Mouse (Mus musculus): ENCODE measurements around the gene Cox6a2. TPM values are rescaled to one million over a fixed set of nuclear protein-coding genes. Genes with fewer than 3 reads are reported as not detected.

Gene Cox6a2
- 0.55 TPM in 1 of 2 replicates, not detected in the other for polyA plus RNA-seq (2015; fragmentation: Nextera tagmentation; extraction: Ambion mirVana)

GRCm38 (mm10) chr7:128206152-128206551, at the start of gene Cox6a2:
Cox6a2 (minus strand) TSS chr7:128206387.
- no peaks in the 10 kb centered on the region for H3K36me3 ChIP-seq (ENCODE audit: poor library complexity, severe bottlenecking)
- WGBS = 81% methylated on average over 6 of the region's 6 CpGs
- no peak within 1 kb of the TSS for H3K4me2 ChIP-seq
- H3K4me1 ChIP-seq = no peaks in the 10 kb centered on the region
- H3K4me3 ChIP-seq = no peak within 1 kb of the TSS
- H3K9me3 ChIP-seq (replicated peaks) = no peaks in the 10 kb centered on the region
- no peak within 1 kb of the TSS; the same call in 1 of the 2 replicates for H3K9ac ChIP-seq
- no peaks in the 10 kb centered on the region for H3K27me3 ChIP-seq
- H3K27ac ChIP-seq = no peak within 1 kb of the TSS
- ATAC-seq = no peak

DNA sequence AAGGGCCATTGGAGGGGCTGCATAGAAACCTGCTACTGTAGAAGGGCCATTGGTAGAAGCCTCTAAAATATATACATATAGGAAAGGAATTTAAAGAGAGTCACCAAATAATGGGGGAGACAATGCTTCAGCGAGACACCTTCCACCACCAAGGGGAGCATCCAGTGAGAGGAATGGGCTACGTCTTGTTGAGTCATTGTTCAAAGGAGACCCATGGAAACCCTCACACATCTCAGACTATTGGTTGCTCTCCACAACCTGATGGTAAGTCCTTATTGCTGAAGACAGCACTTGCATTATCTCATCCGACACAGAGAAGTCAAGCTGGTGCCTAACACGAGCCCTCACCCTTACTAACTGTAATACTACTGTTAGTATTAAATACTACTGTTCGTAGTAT, 49.6 kb upstream of the Cox6a2 start:
- peaks cover 11% of the 10 kb centered on the region for H3K27me3 ChIP-seq
- no peak for ATAC-seq

DNA sequence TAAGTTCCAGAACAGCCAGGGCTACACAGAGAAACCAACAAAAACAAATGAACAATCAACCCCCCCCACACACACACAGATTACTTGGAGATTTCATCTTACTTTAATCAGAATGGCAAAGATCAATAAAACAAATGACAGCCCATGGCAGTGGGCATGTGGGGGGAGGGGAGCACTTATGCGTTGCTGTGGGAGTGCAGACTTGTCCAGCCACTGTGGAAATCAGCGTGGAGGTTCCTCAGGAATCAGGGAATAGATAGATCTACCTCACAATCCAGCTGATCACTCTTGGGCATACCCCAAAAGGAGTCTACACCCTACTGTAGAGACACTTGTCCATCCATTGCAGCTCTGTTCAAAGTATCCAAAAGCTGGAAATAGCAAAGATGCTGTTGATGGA, 48.8 kb upstream of the Cox6a2 start:
- Histone ChIP-seq H3K4me3 (no peak overlapping the region), H3K9ac (no peak overlapping the region), H3K4me1 (peaks cover 11% of the 10 kb centered on the region), H3K9me3 (replicated peaks) (no peaks in the 10 kb centered on the region), H3K27me3 (peaks cover 15% of the 10 kb centered on the region), H3K27ac (no peak overlapping the region), H3K4me2 (no peak overlapping the region), H3K36me3 (ENCODE audit: poor library complexity, severe bottlenecking) (no peaks in the 10 kb centered on the region)
- ATAC-seq = no peak
- 63% methylated on average over 2 of the region's 2 CpGs for WGBS

More for the DNA sequence above, 49.6 kb upstream of the Cox6a2 start:
- WGBS = 87% methylated on average over 5 of the region's 5 CpGs
- peaks cover 11% of the 10 kb centered on the region for H3K4me1 ChIP-seq
- no peaks in the 10 kb centered on the region for H3K36me3 ChIP-seq (ENCODE audit: poor library complexity, severe bottlenecking)
- no peak overlapping the region for H3K9ac ChIP-seq
- H3K27ac ChIP-seq = no peak overlapping the region
- no peaks in the 10 kb centered on the region for H3K9me3 ChIP-seq (replicated peaks)
- H3K4me2 ChIP-seq = no peak overlapping the region
- H3K4me3 ChIP-seq = no peak overlapping the region

DNA sequence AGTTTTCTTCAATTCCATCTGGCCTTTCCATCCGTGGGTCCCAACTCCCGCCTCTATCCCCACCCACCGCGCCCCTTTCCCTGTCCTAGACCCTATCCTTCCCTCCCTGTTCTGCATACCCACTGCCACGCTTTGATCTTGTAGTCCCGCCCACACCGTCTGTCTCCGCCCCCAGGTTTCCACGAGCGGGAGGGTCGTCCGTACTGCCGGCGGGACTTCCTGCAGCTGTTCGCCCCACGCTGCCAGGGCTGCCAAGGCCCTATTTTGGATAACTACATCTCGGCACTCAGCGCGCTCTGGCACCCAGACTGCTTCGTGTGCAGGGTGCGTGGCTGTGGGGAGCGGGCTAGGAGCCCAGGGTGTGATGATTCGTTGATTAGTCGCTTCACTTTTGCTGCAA, 46.4 kb upstream of the Cox6a2 start:
- Histone ChIP-seq H3K9ac (peak overlapping the region; percentile 48), H3K4me1 (peaks cover 11% of the 10 kb centered on the region), H3K9me3 (replicated peaks) (no peaks in the 10 kb centered on the region), H3K36me3 (ENCODE audit: poor library complexity, severe bottlenecking) (no peaks in the 10 kb centered on the region), H3K4me2 (peak overlapping the region; percentile 69), H3K27ac (no peak overlapping the region), H3K27me3 (peaks cover 17% of the 10 kb centered on the region), H3K4me3 (peak overlapping the region; percentile 37)
- peak; percentile 83 for ATAC-seq
- WGBS = 6% methylated on average over 24 of the region's 24 CpGs

- peaks cover 17% of the 10 kb centered on the region for H3K27me3 ChIP-seq
- H3K27ac ChIP-seq = no peak overlapping the region
- no peak for ATAC-seq
- WGBS = 53% methylated on average over 12 of the region's 12 CpGs
- H3K4me3 ChIP-seq = peak overlapping the region; percentile 37
- H3K9me3 ChIP-seq (replicated peaks) = no peaks in the 10 kb centered on the region
- H3K4me2 ChIP-seq = peak overlapping the region; percentile 69
- 0 out of 2 replicates have a peak overlapping the region, but pooled peaks have one; percentile 48 for H3K9ac ChIP-seq
- peaks cover 15% of the 10 kb centered on the region for H3K4me1 ChIP-seq
- no peaks in the 10 kb centered on the region for H3K36me3 ChIP-seq (ENCODE audit: poor library complexity, severe bottlenecking)
Observed at GRCm38 (mm10) chr7:128251946-128252345, 45.8 kb upstream of the Cox6a2 start.

DNA sequence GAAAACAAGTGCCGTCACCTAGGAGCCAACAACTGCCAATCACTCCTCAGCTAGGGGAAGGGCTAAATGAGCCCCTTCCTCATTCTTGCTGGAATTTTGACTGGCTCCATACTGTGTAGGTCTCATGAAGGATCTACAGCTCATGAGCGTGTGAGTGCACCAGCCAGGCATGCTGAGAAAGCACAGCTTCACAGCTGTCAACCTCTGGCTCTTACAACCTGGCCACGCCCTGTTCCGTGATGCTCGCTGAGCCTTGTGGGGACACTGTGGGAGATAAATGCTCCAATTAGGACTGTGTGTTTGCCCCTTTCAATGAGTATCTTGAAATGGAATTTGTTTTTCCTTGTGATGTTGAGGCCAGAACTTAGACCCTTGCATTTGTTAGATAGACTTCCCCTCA, 43.8 kb upstream of the Cox6a2 start:
- Histone ChIP-seq H3K4me1 (peaks cover 22% of the 10 kb centered on the region), H3K27me3 (peaks cover 17% of the 10 kb centered on the region), H3K27ac (no peak overlapping the region), H3K4me2 (no peak overlapping the region), H3K9me3 (replicated peaks) (no peaks in the 10 kb centered on the region), H3K4me3 (no peak overlapping the region), H3K9ac (no peak overlapping the region), H3K36me3 (ENCODE audit: poor library complexity, severe bottlenecking) (peaks cover 3% of the 10 kb centered on the region)
- ATAC-seq = no peak
- WGBS = 83% methylated on average over 5 of the region's 5 CpGs

DNA sequence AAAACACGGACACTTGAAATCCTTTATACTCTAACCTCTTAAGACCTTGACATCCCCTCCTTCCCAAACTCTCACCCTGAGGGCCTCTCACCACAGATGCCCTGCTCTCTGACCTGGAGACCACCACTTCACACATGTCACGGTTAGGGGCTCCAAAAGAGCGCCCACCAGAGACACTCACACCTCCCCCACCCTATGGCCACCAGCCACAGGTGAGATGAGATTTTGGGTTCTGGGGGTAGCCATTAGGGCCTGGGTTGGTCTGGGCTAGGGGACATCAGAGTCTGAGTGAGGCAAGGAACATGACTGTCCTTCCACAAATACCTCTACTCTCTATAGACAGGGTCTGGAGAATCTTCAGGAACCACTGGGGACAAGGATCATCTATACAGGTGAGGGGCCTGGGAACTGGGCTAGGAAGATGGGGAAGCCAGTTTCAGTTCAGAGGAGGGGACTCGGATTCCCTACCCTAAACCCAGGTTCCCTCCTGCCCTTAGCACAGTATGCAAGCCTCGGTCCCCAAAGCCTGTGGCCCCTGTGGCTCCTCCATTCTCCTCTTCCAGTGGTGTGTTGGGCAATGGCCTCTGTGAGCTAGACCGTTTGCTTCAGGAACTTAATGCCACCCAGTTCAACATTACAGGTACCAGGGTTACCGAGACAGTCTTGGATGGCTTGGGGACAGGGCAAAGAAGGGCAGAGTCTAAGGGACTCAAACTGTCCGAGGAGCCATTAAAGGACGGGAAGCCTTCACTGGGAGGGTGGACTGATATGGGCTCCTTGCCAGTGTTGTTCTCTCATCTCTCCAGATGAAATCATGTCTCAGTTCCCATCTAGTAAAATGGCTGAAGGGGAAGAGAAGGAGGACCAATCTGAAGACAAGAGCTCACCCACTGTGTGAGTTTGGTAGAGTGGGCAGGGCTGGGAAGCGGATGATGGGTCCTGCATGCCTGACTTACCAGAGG, 42.2 kb upstream of the Cox6a2 start:
- 89% methylated on average over 10 of the region's 10 CpGs for WGBS
- Histone ChIP-seq H3K9ac (no peak overlapping the region), H3K27ac (no peak overlapping the region), H3K4me2 (no peak overlapping the region), H3K4me1 (peaks cover 22% of the 10 kb centered on the region), H3K36me3 (ENCODE audit: poor library complexity, severe bottlenecking) (peaks cover 16% of the 10 kb centered on the region), H3K9me3 (replicated peaks) (no peaks in the 10 kb centered on the region), H3K27me3 (peaks cover 15% of the 10 kb centered on the region), H3K4me3 (no peak overlapping the region)
- ATAC-seq = no peak

GRCm38 (mm10) chr7:128247443-128247842, 41.3 kb upstream of the Cox6a2 start:
- H3K4me3 ChIP-seq = peak overlapping the region; percentile 37
- peak overlapping the region; percentile 62; the same call in 1 of the 2 replicates for H3K9ac ChIP-seq
- peak overlapping the region; percentile 62 for H3K4me2 ChIP-seq
- under 1% methylated on average over 13 of the region's 13 CpGs for WGBS
- peaks cover 18% of the 10 kb centered on the region for H3K4me1 ChIP-seq
- H3K27ac ChIP-seq = peak overlapping the region; percentile 32; the same call in 1 of the 2 replicates
- peaks cover 24% of the 10 kb centered on the region for H3K36me3 ChIP-seq (ENCODE audit: poor library complexity, severe bottlenecking)
- peak; percentile 82 for ATAC-seq
- H3K27me3 ChIP-seq = peaks cover 15% of the 10 kb centered on the region
- no peaks in the 10 kb centered on the region for H3K9me3 ChIP-seq (replicated peaks)

- Histone ChIP-seq H3K9ac (peak within 1 kb of the TSS; percentile 62), H3K4me1 (peaks cover 11% of the 10 kb centered on the region), H3K4me2 (peak within 1 kb of the TSS; percentile 62), H3K27me3 (peaks cover 10% of the 10 kb centered on the region), H3K9me3 (replicated peaks) (no peaks in the 10 kb centered on the region), H3K27ac (peak within 1 kb of the TSS; percentile 32; the same call in 1 of the 2 replicates), H3K36me3 (ENCODE audit: poor library complexity, severe bottlenecking) (peaks cover 30% of the 10 kb centered on the region), H3K4me3 (peak within 1 kb of the TSS; percentile 37)
- peak; percentile 60 for ATAC-seq
- 2% methylated on average over 20 of the region's 30 CpGs for WGBS
Observed at GRCm38 (mm10) chr7:128246496-128247391, 40.6 kb upstream of the Cox6a2 start, which contains the start of gene Tgfb1i1. Tgfb1i1 (plus strand) TSS chr7:128246812.

GRCm38 (mm10) chr7:128245547-128245946, 39.4 kb upstream of the Cox6a2 start:
- no peak overlapping the region for H3K4me2 ChIP-seq
- H3K27me3 ChIP-seq = peaks cover 7% of the 10 kb centered on the region; the same call in 1 of the 2 replicates
- H3K9me3 ChIP-seq (replicated peaks) = no peaks in the 10 kb centered on the region
- 88% methylated on average over 4 of the region's 4 CpGs for WGBS
- no peak overlapping the region for H3K27ac ChIP-seq
- no peak overlapping the region for H3K4me3 ChIP-seq
- H3K36me3 ChIP-seq (ENCODE audit: poor library complexity, severe bottlenecking) = peaks cover 41% of the 10 kb centered on the region
- H3K9ac ChIP-seq = no peak overlapping the region
- no peak for ATAC-seq
- peaks cover 11% of the 10 kb centered on the region for H3K4me1 ChIP-seq

- WGBS = 90% methylated on average over 18 of the region's 18 CpGs
Observed at GRCm38 (mm10) chr7:128244410-128245025, 38.3 kb upstream of the Cox6a2 start.

More at GRCm38 (mm10) chr7:128244410-128245025, 38.3 kb upstream of the Cox6a2 start:
- no peaks in the 10 kb centered on the region for H3K9me3 ChIP-seq (replicated peaks)
- no peak overlapping the region for H3K4me2 ChIP-seq
- H3K9ac ChIP-seq = peak overlapping the region; percentile 16; the same call in 1 of the 2 replicates
- peaks cover 50% of the 10 kb centered on the region for H3K36me3 ChIP-seq (ENCODE audit: poor library complexity, severe bottlenecking)
- H3K4me1 ChIP-seq = peaks cover 12% of the 10 kb centered on the region
- H3K4me3 ChIP-seq = no peak overlapping the region
- H3K27ac ChIP-seq = no peak overlapping the region
- no peaks in the 10 kb centered on the region for H3K27me3 ChIP-seq
- ATAC-seq = no peak
